Mouse (Mus musculus) midbrain, embryonic 10.5 days (tissue): ENCODE measurements around the gene Skor1. TPM values are rescaled to one million over a fixed set of nuclear protein-coding genes. Genes with fewer than 3 reads are reported as not detected.
A peak's percentile ranks its signal among the peaks of the same experiment; 100 is the strongest.

Experiments used
- DNase-seq: peaks from one replicate; pipeline ENCODE4 v3.0.0-alpha.2; 2017; ENCODE audit warnings: low spot score
- H3K27ac ChIP-seq: fragments of 300-500 bp; sonication (generic); replicated peaks from 2 replicates; pipeline ENCODE4 v1.5.1; 2016; ENCODE audit warnings: mild to moderate bottlenecking
- H3K27me3 ChIP-seq: fragments of 300-500 bp; sonication (generic); 2 replicates; pipeline ENCODE4 v1.6.1; 2016; ENCODE audit warnings: low read depth, mild to moderate bottlenecking; ENCODE audit not compliant: poor library complexity, severe bottlenecking
- H3K36me3 ChIP-seq: fragments of 300-500 bp; sonication (generic); 2 replicates; pipeline ENCODE4 v1.6.1; 2016; ENCODE audit warnings: mild to moderate bottlenecking, moderate library complexity
- H3K4me1 ChIP-seq: fragments of 300-500 bp; sonication (generic); 2 replicates; pipeline ENCODE4 v1.6.1; 2016
- H3K4me3 ChIP-seq: fragments of 300-500 bp; sonication (generic); 2 replicates; pipeline ENCODE4 v1.5.1; 2016; ENCODE audit warnings: mild to moderate bottlenecking, moderate library complexity
- H3K9me3 ChIP-seq: fragments of 300-500 bp; sonication (generic); replicated peaks from 2 replicates; pipeline ENCODE4 v1.6.1; 2016; ENCODE audit warnings: mild to moderate bottlenecking
- WGBS: fragments of 180-500 bp; shearing (Covaris S2); methylation state at CpG from one replicate; pipeline ENCODE4 v1.1.7; 2016; 5-methylcytosine and 5-hydroxymethylcytosine counted together
- polyA plus RNA-seq: library from polyadenylated mRNA; unstranded; fragments of >200 nt; fragmentation: Nextera tagmentation; extraction: Ambion mirVana; gene quantifications from 2 replicates; pipeline ENCODE4 v1.2.1, GENCODE M21; 2016

Skor1 gene
- polyA plus RNA-seq = 0.12 TPM in 1 of 2 replicates, not detected in the other

DNA sequence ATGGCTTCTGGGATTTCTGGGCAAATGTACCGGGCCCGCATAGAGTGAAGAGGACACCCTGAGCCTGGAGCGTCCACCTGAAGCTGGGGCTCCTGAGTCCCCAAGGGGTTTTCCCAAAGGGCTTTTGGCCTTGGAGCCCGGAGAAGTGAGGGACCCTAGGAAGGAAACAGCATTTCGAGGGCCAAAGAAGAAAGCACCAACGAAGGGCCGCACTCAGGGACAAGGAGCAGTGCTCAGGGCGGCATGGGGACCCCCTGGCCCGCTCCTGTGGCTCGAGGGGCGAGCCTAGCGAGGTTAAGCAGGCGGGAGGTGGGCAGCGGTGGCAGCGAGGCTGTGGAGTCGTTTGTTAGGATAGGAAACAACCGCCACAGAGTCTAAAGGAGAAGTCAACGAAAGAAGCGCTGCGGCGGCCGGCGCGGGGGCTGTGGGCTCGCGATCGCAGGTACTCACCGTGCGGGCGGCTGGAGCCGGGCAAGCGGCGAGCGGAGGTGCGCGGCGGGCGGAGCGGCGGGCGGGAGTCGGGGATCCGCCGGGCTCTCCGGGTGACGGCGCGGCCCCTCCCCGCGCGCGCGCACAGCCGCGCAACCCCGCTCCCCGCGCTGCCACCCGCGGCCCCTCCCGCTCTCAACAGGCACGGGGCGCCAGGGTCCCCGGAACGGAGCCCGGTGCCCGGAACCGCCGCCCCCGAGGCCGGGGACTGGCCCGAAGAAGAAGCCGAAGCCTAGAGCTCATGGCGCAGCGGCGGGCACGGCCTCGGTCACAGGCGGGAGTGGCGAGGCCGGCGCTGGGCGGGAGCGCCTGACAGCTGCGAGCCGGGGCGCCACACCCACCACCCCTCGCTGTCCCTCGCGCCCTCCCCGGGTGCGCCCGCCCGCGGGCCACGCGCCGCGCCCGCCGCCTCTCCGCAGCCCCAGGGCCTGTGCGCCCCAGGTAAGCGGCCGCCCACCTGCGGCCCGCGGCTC is at the start of gene Skor1:
TSS of gene Skor1 (minus strand) at position 552 of the 962 bp plus-strand sequence.
- peak; percentile 48 for DNase-seq
- peaks cover 79% of the 10 kb centered on the region for H3K4me1 ChIP-seq

DNA sequence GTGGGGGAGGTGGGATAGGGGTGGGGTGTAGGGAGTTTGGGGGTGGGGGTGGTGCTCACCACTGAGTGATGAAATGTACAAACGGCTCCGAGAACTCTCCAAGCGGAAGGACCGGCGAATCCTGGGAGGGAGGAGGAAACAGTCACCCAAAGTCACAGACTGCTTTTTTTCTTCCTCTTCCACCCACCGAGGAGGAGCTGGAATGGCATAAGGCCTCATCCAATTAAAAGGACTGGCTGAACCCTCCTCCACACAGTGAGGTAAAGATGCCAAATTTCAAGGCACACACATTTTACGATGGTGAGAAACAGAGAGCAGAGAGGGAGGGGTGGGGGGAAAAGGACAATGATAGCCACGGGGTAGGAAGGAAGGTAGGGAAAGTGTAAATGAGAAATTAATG is 48.5 kb upstream of the Skor1 start:
- Histone ChIP-seq H3K9me3 (peaks cover 3% of the 10 kb centered on the region; the same call in 1 of the 2 replicates), H3K4me1 (peaks cover 54% of the 10 kb centered on the region), H3K36me3 (peaks cover 21% of the 10 kb centered on the region), H3K4me3 (0 out of 2 replicates have a peak overlapping the region, but pooled peaks have one; percentile 7), H3K27me3 (0 out of 2 replicates have a peak, but pooled peaks cover 2% of the 10 kb centered on the region), H3K27ac (0 out of 2 replicates have a peak overlapping the region, but pooled peaks have one; percentile 39)
- DNase-seq = no peak
- 15% methylated on average over 8 of the region's 8 CpGs for WGBS

More for the DNA sequence above, at the start of gene Skor1:
- H3K27ac ChIP-seq = 0 out of 2 replicates have a peak within 1 kb of the TSS, but pooled peaks have one; percentile 33
- peaks cover 100% of the 10 kb centered on the region for H3K27me3 ChIP-seq
- H3K36me3 ChIP-seq = no peaks in the 10 kb centered on the region
- H3K4me3 ChIP-seq = peak within 1 kb of the TSS; percentile 57
- H3K9me3 ChIP-seq = no peaks in the 10 kb centered on the region; the same call in 1 of the 2 replicates
- WGBS = under 1% methylated on average over 107 of the region's 108 CpGs

GRCm38 (mm10) chr9:63196114-63196682 is 47.4 kb upstream of the Skor1 start:
- Histone ChIP-seq H3K4me1 (peaks cover 54% of the 10 kb centered on the region), H3K36me3 (peaks cover 11% of the 10 kb centered on the region), H3K9me3 (no peaks in the 10 kb centered on the region), H3K27me3 (0 out of 2 replicates have a peak, but pooled peaks cover 2% of the 10 kb centered on the region), H3K27ac (peak overlapping the region; percentile 53; the same call in 1 of the 2 replicates), H3K4me3 (no peak overlapping the region)
- DNase-seq = no peak
- WGBS = 51% methylated on average over 8 of the region's 8 CpGs

- DNase-seq = no peak
- 29% methylated on average over 4 of the region's 4 CpGs for WGBS
- Histone ChIP-seq H3K4me1 (peaks cover 54% of the 10 kb centered on the region), H3K9me3 (no peaks in the 10 kb centered on the region), H3K36me3 (peaks cover 10% of the 10 kb centered on the region; the same call in 1 of the 2 replicates), H3K27ac (no peak overlapping the region), H3K27me3 (0 out of 2 replicates have a peak, but pooled peaks cover 2% of the 10 kb centered on the region), H3K4me3 (no peak overlapping the region)
These were observed 46.8 kb upstream of the Skor1 start for GRCm38 (mm10) chr9:63195523-63195922.

DNA sequence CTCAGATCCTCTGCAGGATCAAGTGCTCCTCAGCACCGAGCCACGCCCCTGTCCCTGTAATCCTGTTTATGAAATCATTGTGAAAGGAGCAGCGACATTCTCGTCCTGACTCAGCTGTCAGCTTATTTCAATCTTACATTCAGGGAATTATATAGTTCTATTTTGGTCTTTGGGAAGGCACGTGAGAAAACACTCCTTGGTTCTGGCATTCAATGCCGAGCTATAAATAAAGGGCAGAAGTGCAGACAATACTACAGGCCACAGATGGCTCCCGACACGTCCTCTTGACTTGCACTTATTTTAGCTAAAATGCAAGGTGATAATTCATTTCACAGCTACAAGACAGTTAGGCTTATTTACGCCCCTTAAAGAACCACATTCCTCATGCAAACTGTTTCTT is 46.0 kb upstream of the Skor1 start:
- no peaks in the 10 kb centered on the region for H3K9me3 ChIP-seq
- peaks cover 12% of the 10 kb centered on the region; the same call in 1 of the 2 replicates for H3K36me3 ChIP-seq
- no peak for DNase-seq
- peaks cover 54% of the 10 kb centered on the region for H3K4me1 ChIP-seq
- H3K27ac ChIP-seq = no peak overlapping the region
- H3K27me3 ChIP-seq = 0 out of 2 replicates have a peak, but pooled peaks cover 2% of the 10 kb centered on the region
- 76% methylated on average over 9 of the region's 9 CpGs for WGBS
- H3K4me3 ChIP-seq = no peak overlapping the region

DNA sequence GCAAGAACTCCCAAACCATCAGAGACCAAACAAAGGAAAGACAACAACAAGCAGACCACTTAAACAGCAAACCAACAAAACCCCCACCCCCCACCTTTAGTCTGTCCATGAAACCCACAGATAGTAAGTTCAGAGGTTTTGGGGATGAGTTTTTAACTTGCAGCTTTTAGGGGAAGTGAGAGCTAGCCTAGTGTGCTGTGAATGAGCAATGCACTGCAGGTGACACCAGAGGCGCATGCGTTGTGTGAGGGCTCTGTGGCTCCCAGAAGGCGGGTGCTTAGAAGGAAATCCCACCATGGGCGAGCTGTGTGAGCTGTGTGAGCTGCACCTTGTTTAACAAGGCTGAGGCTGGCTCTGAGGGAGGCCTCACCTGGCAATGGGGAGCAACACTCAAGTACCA is 44.0 kb upstream of the Skor1 start:
- peaks cover 11% of the 10 kb centered on the region; the same call in 1 of the 2 replicates for H3K36me3 ChIP-seq
- WGBS = 66% methylated on average over 4 of the region's 4 CpGs
- 0 out of 2 replicates have a peak, but pooled peaks cover 2% of the 10 kb centered on the region for H3K27me3 ChIP-seq
- H3K9me3 ChIP-seq = no peaks in the 10 kb centered on the region
- H3K4me1 ChIP-seq = peaks cover 59% of the 10 kb centered on the region
- no peak for DNase-seq
- H3K27ac ChIP-seq = peak overlapping the region; percentile 3; the same call in 1 of the 2 replicates
- no peak overlapping the region for H3K4me3 ChIP-seq

DNA sequence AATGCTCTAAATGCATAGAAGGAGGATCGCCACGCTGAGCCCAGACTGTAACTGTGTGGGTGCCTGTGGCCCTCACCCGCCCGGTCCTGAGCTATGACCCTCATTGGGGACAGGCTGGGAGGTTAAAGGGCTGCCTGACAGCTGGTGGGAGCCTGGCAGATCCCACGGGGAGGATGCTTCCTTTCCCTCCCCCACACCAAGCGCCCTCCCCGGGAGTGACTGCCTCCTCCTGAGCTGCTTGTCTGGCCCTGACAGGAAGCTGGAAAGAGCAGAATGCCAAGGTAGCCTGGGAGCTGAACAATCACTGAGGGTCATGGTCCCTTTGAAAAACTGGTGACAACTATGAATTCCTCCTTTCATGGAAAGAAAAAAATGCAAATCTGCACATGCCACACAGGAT is 38.5 kb upstream of the Skor1 start:
- WGBS = 18% methylated on average over 7 of the region's 7 CpGs
- peak overlapping the region; percentile 16; the same call in 1 of the 2 replicates for H3K4me3 ChIP-seq
- peak overlapping the region; percentile 50 for H3K27ac ChIP-seq
- peaks cover 54% of the 10 kb centered on the region for H3K4me1 ChIP-seq
- peaks cover 5% of the 10 kb centered on the region; the same call in 1 of the 2 replicates for H3K36me3 ChIP-seq
- H3K9me3 ChIP-seq = no peaks in the 10 kb centered on the region
- no peak for DNase-seq
- H3K27me3 ChIP-seq = peaks cover 52% of the 10 kb centered on the region

GRCm38 (mm10) chr9:63185249-63185648 is 36.5 kb upstream of the Skor1 start:
- Histone ChIP-seq H3K27ac (no peak overlapping the region), H3K9me3 (no peaks in the 10 kb centered on the region), H3K4me1 (peaks cover 73% of the 10 kb centered on the region), H3K36me3 (peaks cover 3% of the 10 kb centered on the region), H3K4me3 (no peak overlapping the region), H3K27me3 (peaks cover 69% of the 10 kb centered on the region)
- no peak for DNase-seq
- WGBS = 89% methylated on average over 7 of the region's 7 CpGs

GRCm38 (mm10) chr9:63183864-63184263 is 35.1 kb upstream of the Skor1 start:
- DNase-seq = no peak
- Histone ChIP-seq H3K4me3 (no peak overlapping the region), H3K27me3 (peaks cover 83% of the 10 kb centered on the region), H3K4me1 (peaks cover 73% of the 10 kb centered on the region), H3K27ac (no peak overlapping the region), H3K9me3 (no peaks in the 10 kb centered on the region), H3K36me3 (peaks cover 10% of the 10 kb centered on the region)
- WGBS = 71% methylated on average over 7 of the region's 7 CpGs

- peaks cover 59% of the 10 kb centered on the region for H3K4me1 ChIP-seq
- H3K9me3 ChIP-seq = no peaks in the 10 kb centered on the region
- peaks cover 94% of the 10 kb centered on the region for H3K27me3 ChIP-seq
- peak overlapping the region; percentile 14; the same call in 1 of the 2 replicates for H3K4me3 ChIP-seq
- peak; percentile 63 for DNase-seq
- peak overlapping the region; percentile 73 for H3K27ac ChIP-seq
- H3K36me3 ChIP-seq = peaks cover 10% of the 10 kb centered on the region
- WGBS = 9% methylated on average over 14 of the region's 14 CpGs
These were observed 33.7 kb upstream of the Skor1 start for GRCm38 (mm10) chr9:63182306-63182960.

- Histone ChIP-seq H3K4me1 (peaks cover 57% of the 10 kb centered on the region), H3K27me3 (peaks cover 90% of the 10 kb centered on the region), H3K36me3 (peaks cover 10% of the 10 kb centered on the region), H3K27ac (peak overlapping the region; percentile 73), H3K4me3 (no peak overlapping the region), H3K9me3 (no peaks in the 10 kb centered on the region)
- DNase-seq = peak; percentile 21
- WGBS = 24% methylated on average over 11 of the region's 11 CpGs
These were observed 32.8 kb upstream of the Skor1 start for GRCm38 (mm10) chr9:63181337-63182178.
